Mouse (Mus musculus) urinary bladder, postnatal 25 days (tissue): ENCODE measurements around the gene Ubfd1.

Experiments
- DNase-seq: peaks from one replicate; pipeline ENCODE4 v3.0.0; 2022; ENCODE audit warnings: low spot score

Gene Ubfd1

GRCm38 (mm10) chr7:122066945-122067516 is at the start of gene Ubfd1, which contains the start of gene Ears2:
Gene Ubfd1, plus strand, starts transcription at chr7:122067175.
Gene Ears2, minus strand, starts transcription at chr7:122067263.
- peak; percentile 92 for DNase-seq

- no peak for DNase-seq
These were observed 48.7 kb upstream of the Ubfd1 start for GRCm38 (mm10) chr7:122018247-122018646.

- DNase-seq = no peak
These were observed 48.0 kb upstream of the Ubfd1 start for GRCm38 (mm10) chr7:122018978-122019377.

DNA sequence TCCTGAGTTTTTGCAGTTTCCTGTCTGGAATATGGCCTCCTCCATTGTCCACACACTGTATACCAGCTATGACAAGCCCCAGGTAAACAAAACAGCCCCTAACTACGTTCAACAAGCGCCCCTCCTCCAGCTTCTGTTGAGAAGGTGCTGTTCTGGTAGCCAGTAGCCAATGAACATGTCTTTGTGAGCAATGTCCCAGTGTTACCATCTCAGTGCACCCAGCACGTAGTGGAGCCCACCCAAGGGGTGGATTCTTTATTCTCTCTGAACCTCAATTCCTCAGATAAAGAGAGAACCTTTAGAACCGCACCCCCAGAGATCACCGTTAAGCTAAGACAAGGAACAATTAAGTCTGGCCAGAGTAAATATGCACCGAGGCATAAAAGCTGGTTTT is 46.7 kb upstream of the Ubfd1 start:
- no peak for DNase-seq

DNA sequence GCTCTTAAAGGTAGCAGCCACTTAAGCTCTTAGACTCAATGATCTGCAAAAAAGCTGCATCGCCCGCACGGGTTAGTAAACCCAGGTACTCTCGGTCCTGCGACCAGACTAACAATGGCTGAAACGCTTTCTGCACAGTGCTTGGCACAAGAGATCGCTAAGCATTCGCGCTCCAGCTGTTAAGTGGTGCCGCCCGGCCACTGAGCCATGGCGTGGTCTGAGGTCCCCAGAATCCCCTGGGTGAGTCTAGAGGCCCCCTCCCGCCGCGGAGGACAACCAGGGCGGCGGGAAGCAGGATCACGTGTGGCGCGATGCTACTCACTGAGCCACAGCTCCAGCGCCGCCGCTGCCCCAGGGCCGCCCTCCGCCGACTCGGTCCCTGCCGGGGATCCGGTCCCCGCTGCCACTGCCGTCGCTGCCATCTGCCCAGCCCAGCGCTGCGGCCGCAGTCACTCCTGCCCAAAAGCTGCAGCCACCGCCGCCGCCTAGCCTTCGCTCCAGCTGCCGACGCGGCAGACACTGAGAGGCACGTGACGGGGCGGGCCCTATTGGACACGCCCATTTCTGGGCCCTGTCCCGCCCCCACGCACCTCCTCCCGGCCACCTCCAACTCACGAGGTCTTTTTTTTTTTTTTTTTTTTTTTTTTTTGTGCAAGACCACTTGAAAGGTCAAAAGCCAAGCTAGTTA is 46.2 kb upstream of the Ubfd1 start, which contains the start of gene Gga2:
Gene Gga2, minus strand, starts transcription at position 556 of the 688 bp plus-strand sequence.
- DNase-seq = peak; percentile 88

GRCm38 (mm10) chr7:122022131-122022530 is 44.8 kb upstream of the Ubfd1 start:
- no peak for DNase-seq

DNA sequence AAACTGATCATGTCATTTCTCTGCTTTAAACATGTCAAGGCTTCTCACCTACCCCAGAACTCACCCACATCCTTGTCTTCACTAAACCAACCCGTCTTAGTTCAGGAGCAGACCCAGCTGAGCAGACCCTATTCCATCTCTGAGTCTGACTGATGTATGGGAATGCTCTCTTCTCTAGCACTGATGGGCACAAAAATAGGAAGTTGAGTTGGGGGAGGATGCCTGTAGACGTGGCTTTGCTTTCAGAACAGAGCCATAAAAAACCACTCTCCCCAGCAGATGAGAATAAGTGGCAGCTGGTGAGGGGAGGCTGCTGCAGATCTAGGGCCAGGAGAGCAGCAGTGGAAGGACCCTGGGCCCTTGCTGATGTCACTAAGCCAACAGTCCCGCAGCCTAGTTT is 33.6 kb upstream of the Ubfd1 start:
- DNase-seq = no peak

DNA sequence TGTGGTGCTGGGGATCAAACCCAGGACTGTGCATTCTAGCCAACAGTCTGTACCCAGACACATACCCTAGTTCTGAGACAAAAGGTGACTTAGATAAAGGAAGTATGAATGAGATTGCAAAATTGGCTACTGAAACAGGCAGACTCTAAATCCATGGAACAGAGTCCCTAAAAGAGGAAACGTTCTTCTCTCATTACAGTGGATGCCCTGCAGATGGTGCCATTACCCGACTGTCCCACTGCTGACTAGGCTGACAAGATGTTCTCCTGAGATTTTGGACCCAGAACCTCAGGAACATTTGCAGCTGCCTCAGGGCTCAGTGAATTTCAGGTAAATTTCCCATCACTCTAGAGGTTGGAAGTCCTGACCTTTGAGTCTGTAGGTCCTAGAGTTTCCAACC is 32.6 kb upstream of the Ubfd1 start:
- DNase-seq = no peak

DNA sequence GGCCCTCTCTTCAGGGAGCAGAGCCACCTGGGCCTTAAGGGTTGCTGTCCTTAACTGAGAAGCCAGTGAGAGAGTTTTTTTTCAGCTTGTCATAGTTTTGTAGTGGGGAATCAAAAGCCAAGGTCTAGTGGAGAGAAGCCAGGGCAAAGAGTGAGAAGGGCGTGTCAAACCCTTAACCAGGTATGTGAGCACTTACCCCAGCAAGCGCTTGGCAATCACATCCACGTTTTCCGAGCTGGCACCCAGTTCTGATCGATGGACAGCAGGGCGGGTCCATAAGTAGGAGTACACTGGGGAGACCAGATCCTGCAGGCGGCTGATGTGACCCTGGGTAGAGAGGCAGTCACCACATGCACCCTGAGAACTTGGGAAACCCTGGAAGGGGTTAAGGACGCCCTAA is 22.9 kb upstream of the Ubfd1 start:
- DNase-seq = no peak

GRCm38 (mm10) chr7:122045181-122045634 is 21.8 kb upstream of the Ubfd1 start:
- no peak for DNase-seq

DNA sequence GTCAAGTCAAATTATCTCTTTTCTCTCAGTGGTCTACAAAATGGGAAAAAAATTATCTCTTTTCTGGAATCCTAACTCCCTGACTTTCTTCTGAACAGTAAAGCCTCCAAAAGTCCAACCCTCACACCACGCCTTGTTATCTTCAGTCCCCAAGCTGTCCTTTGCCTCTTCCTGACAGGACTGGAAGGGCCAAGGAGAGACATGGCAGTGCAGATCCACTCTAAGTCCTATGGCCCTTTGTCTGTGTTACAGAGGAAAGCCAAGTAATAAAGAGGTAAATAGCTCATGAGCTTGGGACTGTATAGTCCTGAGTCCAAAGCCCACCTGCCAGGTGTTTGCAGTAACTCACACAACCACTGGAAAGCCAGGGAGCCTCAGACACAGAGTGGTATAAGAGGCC is 21.3 kb upstream of the Ubfd1 start:
- DNase-seq = no peak

GRCm38 (mm10) chr7:122046813-122047212 is 20.2 kb upstream of the Ubfd1 start:
- no peak for DNase-seq

GRCm38 (mm10) chr7:122048191-122048590 is 18.8 kb upstream of the Ubfd1 start:
- no peak for DNase-seq

- DNase-seq = no peak
These were observed 16.1 kb upstream of the Ubfd1 start for GRCm38 (mm10) chr7:122050834-122051233.

DNA sequence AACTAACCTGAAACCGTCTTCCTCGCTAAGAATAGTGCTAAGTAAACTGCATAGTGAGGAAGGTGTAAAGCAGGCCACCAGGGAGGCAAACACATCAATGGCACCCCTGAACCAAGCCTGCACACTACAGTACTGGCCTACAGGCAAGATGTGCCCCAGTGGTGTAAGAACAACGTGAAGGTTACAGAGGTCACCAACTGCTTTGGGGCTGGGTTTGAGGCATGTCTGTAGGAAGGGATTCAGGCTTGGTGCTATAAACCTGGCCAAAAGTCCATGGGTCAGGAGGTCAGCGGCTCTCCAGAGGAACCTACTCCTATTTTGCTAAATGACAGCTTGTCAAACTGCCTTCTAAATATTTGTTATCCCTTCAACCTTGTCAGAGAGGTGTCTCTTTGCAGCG is 10.3 kb upstream of the Ubfd1 start:
- no peak for DNase-seq

- DNase-seq = no peak
These were observed 1.3 kb upstream of the Ubfd1 start for GRCm38 (mm10) chr7:122065656-122066055.

DNA sequence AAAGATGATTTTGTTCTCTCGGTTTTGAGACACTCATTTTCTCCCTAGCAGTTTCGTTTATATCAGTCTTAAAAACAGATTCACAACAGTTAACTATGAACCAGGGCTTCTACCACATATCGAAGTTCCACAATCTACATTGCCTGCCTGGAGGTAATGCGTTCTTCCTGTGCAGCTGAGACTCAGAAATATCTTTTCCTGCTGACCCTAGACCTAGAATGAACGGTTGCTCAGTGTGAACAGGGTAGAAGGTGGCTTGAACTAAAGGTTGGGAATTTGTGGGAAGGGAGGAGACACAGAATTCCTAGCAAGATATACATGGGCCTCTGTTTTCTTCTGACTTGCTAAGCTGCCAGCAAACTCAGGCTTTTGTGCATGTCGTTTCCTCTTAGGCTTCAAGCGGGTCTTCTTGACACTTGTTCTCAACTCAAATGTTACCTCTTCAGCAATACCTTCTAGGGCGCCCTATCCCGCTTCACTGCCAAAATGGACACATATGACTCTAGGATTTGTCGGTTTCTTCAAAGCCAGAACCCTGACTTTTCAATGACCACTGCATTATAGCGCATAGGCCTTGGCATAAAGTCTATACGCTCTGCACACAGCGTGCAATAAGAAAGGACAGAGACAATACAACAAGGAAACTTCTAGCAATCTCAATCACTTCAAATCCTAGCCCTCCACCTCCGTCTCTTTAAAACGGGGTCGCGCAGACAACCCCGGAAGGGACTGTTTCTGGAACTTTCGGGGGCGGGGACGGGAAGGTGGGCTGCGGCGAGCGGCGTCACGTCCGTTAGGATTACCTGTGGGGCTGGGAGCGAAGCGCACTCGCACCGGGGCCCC is 652 bp upstream of the Ubfd1 start:
- DNase-seq = no peak

DNA sequence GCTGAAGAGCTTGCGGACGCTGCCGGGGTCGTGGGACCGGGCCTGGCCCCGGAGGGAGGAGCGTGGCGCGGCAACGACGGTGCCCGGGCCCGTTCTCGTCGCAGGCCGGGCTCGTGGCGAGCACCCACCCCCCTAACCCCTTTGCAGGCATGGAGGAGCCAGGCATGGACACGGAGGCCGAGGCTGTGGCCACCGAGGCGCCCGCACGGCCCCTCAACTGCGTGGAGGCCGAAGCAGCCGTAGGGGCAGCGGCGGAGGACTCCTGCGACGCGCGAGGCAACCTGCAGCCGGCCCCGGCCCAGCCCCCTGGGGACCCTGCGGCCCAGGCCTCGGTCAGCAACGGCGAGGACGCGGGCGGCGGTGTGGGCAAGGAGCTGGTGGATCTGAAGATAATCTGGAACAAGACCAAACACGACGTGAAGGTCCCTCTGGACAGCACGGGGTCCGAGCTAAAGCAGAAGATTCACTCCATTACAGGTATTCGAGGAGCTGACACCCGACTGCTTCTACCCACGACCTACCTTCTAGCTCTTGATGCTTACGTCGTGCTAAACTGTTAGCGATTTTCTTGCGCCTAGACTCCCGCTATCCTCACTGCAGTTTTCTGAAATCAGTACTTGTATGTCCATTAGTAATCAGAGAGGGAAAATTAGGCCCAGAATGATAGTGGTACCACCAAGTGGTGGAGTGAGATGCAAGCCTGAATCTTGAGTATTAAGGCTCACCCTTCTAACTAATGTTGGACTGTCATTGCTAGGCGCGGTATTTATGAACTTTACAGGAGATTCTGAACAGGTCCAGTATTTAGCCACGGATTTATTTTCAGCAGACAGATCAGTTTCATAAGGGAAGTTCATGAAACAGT is 774 bp downstream of the Ubfd1 start:
- DNase-seq = peak; percentile 18

- DNase-seq = no peak
These were observed 7.4 kb downstream of the Ubfd1 start for GRCm38 (mm10) chr7:122074374-122074773.

GRCm38 (mm10) chr7:122079798-122080554 is 13.0 kb downstream of the Ubfd1 start:
- no peak for DNase-seq

DNA sequence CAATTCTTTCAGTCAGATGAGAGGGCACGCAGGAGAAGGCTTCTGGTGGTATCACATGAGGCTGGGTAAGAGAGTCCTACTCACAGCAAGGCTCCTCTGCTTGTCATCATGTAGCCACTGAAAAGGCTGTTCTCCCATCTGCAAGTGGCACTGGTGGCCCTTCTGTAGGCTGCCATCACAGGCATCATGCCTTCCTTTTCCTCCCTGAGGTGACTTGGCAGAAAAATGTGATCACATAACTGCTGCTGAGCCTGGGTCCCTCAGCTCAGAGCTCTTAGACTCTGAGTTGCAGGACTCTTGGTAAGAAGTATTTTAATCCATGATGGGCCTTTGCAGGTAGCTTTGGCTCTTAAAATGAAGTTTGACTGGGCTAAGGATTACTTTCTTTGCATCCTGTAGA is 14.1 kb downstream of the Ubfd1 start:
- DNase-seq = no peak
